Mouse (Mus musculus): ENCODE results near the gene Lyzl4.

The Lyzl4 gene

GRCm38 (mm10) chr9:121623235-121623634, 18.7 kb downstream of the Lyzl4 start:
- TF ChIP-seq NANOG (IDR thresholded peaks at IDR 0.05; ENCODE audit: borderline replicate concordance, low read length) (no peak), CTCF (conservative IDR thresholded peaks at IDR 0.05; ENCODE audit: low read length) (no peak), POU5F1 (IDR thresholded peaks at IDR 0.05; ENCODE audit: borderline replicate concordance, low read length) (no peak)
- H3K27me3 ChIP-seq (ENCODE audit: insufficient read depth, low read length), result peaks cover 22% of the 10 kb centered on the region

DNA sequence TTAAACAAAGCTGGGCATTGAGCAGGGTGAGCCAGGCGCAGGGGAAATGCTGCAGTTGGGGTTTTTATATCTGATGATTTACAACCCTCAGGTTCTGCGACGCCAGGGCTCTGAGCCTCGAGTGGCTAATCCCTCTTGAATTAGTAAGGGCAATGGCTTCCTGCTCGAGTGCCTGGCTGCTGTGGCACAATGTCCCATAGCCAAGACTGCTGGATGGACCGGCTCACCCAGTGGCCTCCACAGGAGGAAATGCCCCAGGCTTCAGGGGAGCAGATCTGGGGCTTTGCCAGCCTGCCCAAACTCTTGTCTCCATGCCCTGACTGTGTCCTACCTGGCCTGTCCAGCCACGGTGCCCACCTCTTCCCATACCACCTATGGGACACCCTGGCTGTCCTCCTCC, 22.5 kb downstream of the Lyzl4 start:
- Histone ChIP-seq H3K36me3 (ENCODE audit: insufficient read depth, low read length) (no peaks in the 10 kb centered on the region), H3K9me3 (ENCODE audit: low read length) (peaks cover 18% of the 10 kb centered on the region; the same call in 1 of the 2 replicates), H3K4me1 (replicated peaks; ENCODE audit: low read depth, low read length) (peaks cover 16% of the 10 kb centered on the region), H3K27me3 (ENCODE audit: insufficient read depth, low read length) (peaks cover 22% of the 10 kb centered on the region), H3K4me3 (replicated peaks; ENCODE audit: low read length) (no peak overlapping the region)
- no peak for TF ChIP-seq CTCF (conservative IDR thresholded peaks at IDR 0.05; ENCODE audit: low read length)
- no peak for TF ChIP-seq NANOG (IDR thresholded peaks at IDR 0.05; ENCODE audit: borderline replicate concordance, low read length)
- no peak for TF ChIP-seq POU5F1 (IDR thresholded peaks at IDR 0.05; ENCODE audit: borderline replicate concordance, low read length)

More at GRCm38 (mm10) chr9:121623235-121623634, 18.7 kb downstream of the Lyzl4 start:
- Histone ChIP-seq H3K4me1 (replicated peaks; ENCODE audit: low read depth, low read length) (no peaks in the 10 kb centered on the region), H3K4me3 (replicated peaks; ENCODE audit: low read length) (no peak overlapping the region), H3K9me3 (ENCODE audit: low read length) (no peaks in the 10 kb centered on the region), H3K36me3 (ENCODE audit: insufficient read depth, low read length) (no peaks in the 10 kb centered on the region)

DNA sequence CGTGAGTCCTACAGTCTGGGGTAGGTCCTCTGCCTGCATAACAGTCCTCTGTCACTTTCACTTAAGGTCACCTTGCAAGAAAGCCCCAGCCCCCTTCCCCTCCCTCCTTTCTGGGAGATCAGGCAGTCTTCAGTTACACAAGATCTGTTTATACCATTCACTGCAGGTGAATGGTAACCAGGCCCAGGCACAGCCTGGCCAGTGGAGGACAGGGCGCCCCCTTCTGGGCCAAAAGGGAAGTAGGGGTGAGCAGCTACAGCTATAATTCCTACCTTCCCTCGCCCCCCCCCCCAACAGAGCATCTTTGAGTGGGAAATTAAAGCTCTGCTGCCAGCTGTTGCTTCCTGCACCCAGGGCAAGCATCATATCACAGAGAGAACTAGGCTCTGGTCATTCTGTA, 25.4 kb downstream of the Lyzl4 start:
- peaks cover 13% of the 10 kb centered on the region for H3K27me3 ChIP-seq (ENCODE audit: insufficient read depth, low read length)
- no peaks in the 10 kb centered on the region for H3K36me3 ChIP-seq (ENCODE audit: insufficient read depth, low read length)
- TF ChIP-seq POU5F1 (IDR thresholded peaks at IDR 0.05; ENCODE audit: borderline replicate concordance, low read length), result no peak
- TF ChIP-seq CTCF (conservative IDR thresholded peaks at IDR 0.05; ENCODE audit: low read length), result peak; percentile 41
- TF ChIP-seq NANOG (IDR thresholded peaks at IDR 0.05; ENCODE audit: borderline replicate concordance, low read length), result no peak
- H3K9me3 ChIP-seq (ENCODE audit: low read length), result peaks cover 20% of the 10 kb centered on the region; the same call in 1 of the 2 replicates
- H3K4me1 ChIP-seq (replicated peaks; ENCODE audit: low read depth, low read length), result peaks cover 29% of the 10 kb centered on the region
- H3K4me3 ChIP-seq (replicated peaks; ENCODE audit: low read length), result no peak overlapping the region

GRCm38 (mm10) chr9:121614241-121614757, 27.6 kb downstream of the Lyzl4 start:
- Histone ChIP-seq H3K4me1 (replicated peaks; ENCODE audit: low read depth, low read length) (peaks cover 29% of the 10 kb centered on the region), H3K9me3 (ENCODE audit: low read length) (peaks cover 26% of the 10 kb centered on the region), H3K4me3 (replicated peaks; ENCODE audit: low read length) (no peak overlapping the region), H3K27me3 (ENCODE audit: insufficient read depth, low read length) (peaks cover 13% of the 10 kb centered on the region; the same call in 1 of the 2 replicates), H3K36me3 (ENCODE audit: insufficient read depth, low read length) (no peaks in the 10 kb centered on the region)
- TF ChIP-seq NANOG (IDR thresholded peaks at IDR 0.05; ENCODE audit: borderline replicate concordance, low read length) (peak; percentile 46; the same call in 1 of the 2 replicates), POU5F1 (IDR thresholded peaks at IDR 0.05; ENCODE audit: borderline replicate concordance, low read length) (no peak), CTCF (conservative IDR thresholded peaks at IDR 0.05; ENCODE audit: low read length) (no peak)

GRCm38 (mm10) chr9:121613192-121613591, 28.7 kb downstream of the Lyzl4 start:
- no peak overlapping the region for H3K4me3 ChIP-seq (replicated peaks; ENCODE audit: low read length)
- peaks cover 26% of the 10 kb centered on the region for H3K9me3 ChIP-seq (ENCODE audit: low read length)
- H3K36me3 ChIP-seq (ENCODE audit: insufficient read depth, low read length), result no peaks in the 10 kb centered on the region
- peaks cover 29% of the 10 kb centered on the region for H3K4me1 ChIP-seq (replicated peaks; ENCODE audit: low read depth, low read length)
- TF ChIP-seq POU5F1 (IDR thresholded peaks at IDR 0.05; ENCODE audit: borderline replicate concordance, low read length) (no peak), NANOG (IDR thresholded peaks at IDR 0.05; ENCODE audit: borderline replicate concordance, low read length) (no peak), CTCF (conservative IDR thresholded peaks at IDR 0.05; ENCODE audit: low read length) (no peak)
- H3K27me3 ChIP-seq (ENCODE audit: insufficient read depth, low read length), result peaks cover 7% of the 10 kb centered on the region

GRCm38 (mm10) chr9:121609381-121609780, 32.5 kb downstream of the Lyzl4 start:
- H3K36me3 ChIP-seq (ENCODE audit: insufficient read depth, low read length), result no peaks in the 10 kb centered on the region
- H3K4me1 ChIP-seq (replicated peaks; ENCODE audit: low read depth, low read length), result peaks cover 13% of the 10 kb centered on the region
- H3K4me3 ChIP-seq (replicated peaks; ENCODE audit: low read length), result no peak overlapping the region
- peaks cover 8% of the 10 kb centered on the region for H3K9me3 ChIP-seq (ENCODE audit: low read length)
- no peak for TF ChIP-seq POU5F1 (IDR thresholded peaks at IDR 0.05; ENCODE audit: borderline replicate concordance, low read length)
- TF ChIP-seq CTCF (conservative IDR thresholded peaks at IDR 0.05; ENCODE audit: low read length), result no peak
- TF ChIP-seq NANOG (IDR thresholded peaks at IDR 0.05; ENCODE audit: borderline replicate concordance, low read length), result no peak
- peaks cover 9% of the 10 kb centered on the region for H3K27me3 ChIP-seq (ENCODE audit: insufficient read depth, low read length)

GRCm38 (mm10) chr9:121606498-121607096, 35.3 kb downstream of the Lyzl4 start:
- TF ChIP-seq CTCF (conservative IDR thresholded peaks at IDR 0.05; ENCODE audit: low read length), result no peak
- TF ChIP-seq POU5F1 (IDR thresholded peaks at IDR 0.05; ENCODE audit: borderline replicate concordance, low read length), result no peak
- TF ChIP-seq NANOG (IDR thresholded peaks at IDR 0.05; ENCODE audit: borderline replicate concordance, low read length), result no peak
- Histone ChIP-seq H3K9me3 (ENCODE audit: low read length) (peaks cover 16% of the 10 kb centered on the region), H3K36me3 (ENCODE audit: insufficient read depth, low read length) (no peaks in the 10 kb centered on the region)

GRCm38 (mm10) chr9:121605414-121606278, 36.2 kb downstream of the Lyzl4 start:
- Histone ChIP-seq H3K9me3 (ENCODE audit: low read length) (peaks cover 9% of the 10 kb centered on the region), H3K27me3 (ENCODE audit: insufficient read depth, low read length) (peaks cover 9% of the 10 kb centered on the region), H3K36me3 (ENCODE audit: insufficient read depth, low read length) (no peaks in the 10 kb centered on the region), H3K4me1 (replicated peaks; ENCODE audit: low read depth, low read length) (peaks cover 12% of the 10 kb centered on the region), H3K4me3 (replicated peaks; ENCODE audit: low read length) (peak overlapping the region; percentile 21; the same call in 1 of the 2 replicates)
- TF ChIP-seq CTCF (conservative IDR thresholded peaks at IDR 0.05; ENCODE audit: low read length), result peak; percentile 81
- no peak for TF ChIP-seq NANOG (IDR thresholded peaks at IDR 0.05; ENCODE audit: borderline replicate concordance, low read length)

More at GRCm38 (mm10) chr9:121606498-121607096, 35.3 kb downstream of the Lyzl4 start:
- Histone ChIP-seq H3K27me3 (ENCODE audit: insufficient read depth, low read length) (peaks cover 9% of the 10 kb centered on the region), H3K4me3 (replicated peaks; ENCODE audit: low read length) (no peak overlapping the region), H3K4me1 (replicated peaks; ENCODE audit: low read depth, low read length) (peaks cover 3% of the 10 kb centered on the region)
